9 mouse cellular contexts compared by ENCODE assay signal in genomic region chr2:71670882-71671281, GRCm38 (mm10).
DNase-seq lines count a peak whose midpoint lies in the region; ATAC-seq and TF ChIP-seq lines count a peak whose summit lies in the region.
"Had no signal": no experiment of that assay in that cellular context is flagged by ENCODE, and none has a peak within 500 bp of the region (broad histone marks: within the 10 kb centered on the region; RNA-seq: fewer than 3 reads in every experiment).

No protein-coding gene starts in this region.

- ATAC-seq in lung, embryonic 15.5 days (ENCODE audit: borderline replicate concordance, extremely low read depth, low FRiP score, low TSS enrichment): 0 out of 2 replicates have a peak, but pooled peaks have one; percentile 24
- ATAC-seq in heart, embryonic 12.5 days (ENCODE audit: insufficient number of reproducible peaks, low FRiP score): no peak

- H3K4me1 ChIP-seq in lung, embryonic 15.5 days: peaks cover 14% of the 10 kb centered on the region
- peaks cover 42% of the 10 kb centered on the region for H3K4me1 ChIP-seq in heart, embryonic 12.5 days (replicated peaks)
- no peaks in the 10 kb centered on the region for H3K4me1 ChIP-seq in small intestine, adult 2 months (ENCODE audit: control insufficient read depth, insufficient read depth, insufficient read length, low read length)

- no peak for TF ChIP-seq POLR2A in small intestine, adult 2 months (IDR thresholded peaks at IDR 0.05; ENCODE audit: low read depth, low read length)

- no peak overlapping the region for H3K4me3 ChIP-seq in lung, embryonic 15.5 days
- H3K4me3 ChIP-seq in heart, embryonic 12.5 days: no peak overlapping the region
- H3K4me3 ChIP-seq in small intestine, adult 2 months (ENCODE audit: low read depth, low read length): no peak overlapping the region
- H3K4me3 ChIP-seq: hindbrain, embryonic 12.5 days had no signal

- H3K27me3 ChIP-seq in lung, embryonic 15.5 days: no peaks in the 10 kb centered on the region
- H3K27me3 ChIP-seq in heart, embryonic 12.5 days (replicated peaks): no peaks in the 10 kb centered on the region
- H3K27me3 ChIP-seq in small intestine, adult 2 months (ENCODE audit: control insufficient read depth, insufficient read depth, low read length): no peaks in the 10 kb centered on the region
- H3K27me3 ChIP-seq: hindbrain, embryonic 12.5 days had no signal

- no peaks in the 10 kb centered on the region for H3K36me3 ChIP-seq in lung, embryonic 15.5 days
- no peaks in the 10 kb centered on the region for H3K36me3 ChIP-seq in heart, embryonic 12.5 days
- H3K36me3 ChIP-seq in small intestine, adult 2 months (ENCODE audit: control insufficient read depth, insufficient read depth, low read length): no peaks in the 10 kb centered on the region
- H3K36me3 ChIP-seq: hindbrain, embryonic 12.5 days had no signal

- DNase-seq in lung, postnatal 14 days: no peak
- DNase-seq in kidney, postnatal 25 days: peak; percentile 63 to 86
- no peak for DNase-seq in frontal cortex, postnatal 36 days (ENCODE audit: low spot score in 2 of 2)
- no peak for DNase-seq in layer of hippocampus, postnatal 10 days (ENCODE audit: low spot score in 2 of 2)
- no peak for DNase-seq in right cerebral cortex, adult 18-20 months

- H3K9me3 ChIP-seq in lung, embryonic 15.5 days: no peaks in the 10 kb centered on the region
- H3K9me3 ChIP-seq in heart, embryonic 12.5 days (replicated peaks): no peaks in the 10 kb centered on the region
- H3K9me3 ChIP-seq: hindbrain, embryonic 12.5 days had no signal

- H3K27ac ChIP-seq in lung, embryonic 15.5 days: peak overlapping the region; percentile 89
- H3K27ac ChIP-seq in heart, embryonic 12.5 days (ENCODE audit: poor library complexity, severe bottlenecking): peak overlapping the region; percentile 88
- 0 out of 2 replicates have a peak overlapping the region, but pooled peaks have one; percentile 1 for H3K27ac ChIP-seq in small intestine, adult 2 months (ENCODE audit: insufficient read depth, low read depth, low read length)
- H3K27ac ChIP-seq: hindbrain, embryonic 12.5 days had no signal

- no peak overlapping the region for H3K9ac ChIP-seq in lung, embryonic 15.5 days
- no peak overlapping the region for H3K9ac ChIP-seq in heart, embryonic 12.5 days
- H3K9ac ChIP-seq: hindbrain, embryonic 12.5 days had no signal

- H3K4me2 ChIP-seq in lung, embryonic 15.5 days: no peak overlapping the region
- H3K4me2 ChIP-seq in heart, embryonic 12.5 days: no peak overlapping the region
- H3K4me2 ChIP-seq: hindbrain, embryonic 12.5 days had no signal

- TF ChIP-seq CTCF in small intestine, adult 2 months (IDR thresholded peaks at IDR 0.05; ENCODE audit: extremely low read depth, insufficient read length, insufficient replicate concordance, low read depth, low read length): no peak

- WGBS in lung, embryonic 15.5 days: 68% methylated on average over 4 of the region's 4 CpGs
- 40% methylated on average over 4 of the region's 4 CpGs for WGBS in heart, embryonic 12.5 days
- 84% methylated on average over 4 of the region's 4 CpGs for WGBS in small intestine, adult 2 months

Comparison
In these comparisons a context has a peak if more than half of its experiments do, and no peak if none do; other contexts are left out.
1. H3K27ac ChIP-seq: peak in every context shown above with its lines; median percentile 89 in lung, embryonic 15.5 days; 88 in heart, embryonic 12.5 days; 1 in small intestine, adult 2 months.
2. DNase-seq: peak in kidney, postnatal 25 days (2 of 2); none in lung, postnatal 14 days (single experiment), frontal cortex, postnatal 36 days (0 of 2), layer of hippocampus, postnatal 10 days (0 of 2) and right cerebral cortex, adult 18-20 months (single experiment).